Mouse (Mus musculus) neural tube, embryonic 11.5 days (tissue): ENCODE measurements around the gene Crp. TPM values are rescaled to one million over a fixed set of nuclear protein-coding genes. Genes with fewer than 3 reads are reported as not detected.

ENCODE experiments used
- ATAC-seq: fragments of 200-750 bp; cut with Nextera tagmentation; 2 replicates; pipeline ENCODE4 v1.8.0; 2017; ENCODE audit warnings: moderate number of reproducible peaks, mild to moderate bottlenecking, moderate TSS enrichment, moderate library complexity; ENCODE audit not compliant: insufficient read depth, low FRiP score, low TSS enrichment
- DNase-seq: peaks from one replicate; pipeline ENCODE4 v3.0.0-alpha.2; 2015; ENCODE audit warnings: low spot score
- H3K27ac ChIP-seq: fragments of 300-500 bp; sonication (generic); 2 replicates; pipeline ENCODE4 v1.5.1; 2014; ENCODE audit warnings: low read depth, mild to moderate bottlenecking, low read length
- H3K27me3 ChIP-seq: fragments of 300-500 bp; sonication (generic); 2 replicates; pipeline ENCODE4 v1.6.1; 2014; ENCODE audit warnings: mild to moderate bottlenecking, low read length, mixed read lengths; ENCODE audit not compliant: control insufficient read depth, insufficient read depth
- H3K36me3 ChIP-seq: fragments of 300-500 bp; sonication (generic); 2 replicates; pipeline ENCODE4 v1.6.1; 2014; ENCODE audit warnings: mild to moderate bottlenecking, low read length, moderate library complexity, mixed read lengths; ENCODE audit not compliant: control insufficient read depth, insufficient read depth
- H3K4me1 ChIP-seq: fragments of 300-500 bp; sonication (generic); 2 replicates; pipeline ENCODE4 v1.6.1; 2014; ENCODE audit warnings: low read length, mixed read lengths; ENCODE audit not compliant: control insufficient read depth, insufficient read depth
- H3K4me2 ChIP-seq: fragments of 300-500 bp; sonication (generic); 2 replicates; pipeline ENCODE4 v1.6.1; 2014; ENCODE audit warnings: low read depth, mild to moderate bottlenecking, moderate library complexity
- H3K4me3 ChIP-seq: fragments of 300-500 bp; sonication (generic); 2 replicates; pipeline ENCODE4 v1.5.1; 2014; ENCODE audit warnings: low read depth, low read length
- H3K9ac ChIP-seq: fragments of 300-500 bp; sonication (generic); 2 replicates; pipeline ENCODE4 v1.6.1; 2014; ENCODE audit warnings: mild to moderate bottlenecking, low read length
- H3K9me3 ChIP-seq: fragments of 300-500 bp; sonication (generic); 2 replicates; pipeline ENCODE4 v1.6.1; 2016; ENCODE audit warnings: low read length; ENCODE audit not compliant: control insufficient read depth
- WGBS: fragments of 180-500 bp; shearing (Covaris S2); extraction: QIAGEN DNeasy Blood & Tissue Kit; methylation state at CpG from one replicate; pipeline ENCODE4 v1.1.7; 2014; 5-methylcytosine and 5-hydroxymethylcytosine counted together
- polyA plus RNA-seq: library from polyadenylated mRNA; unstranded; fragments of >200 nt; fragmentation: Nextera tagmentation; extraction: Ambion mirVana; gene quantifications from 2 replicates; pipeline ENCODE4 v1.2.1, GENCODE M21; 2014

Crp gene
- polyA plus RNA-seq, 1 experiment from 2014 or later = 4.0 TPM

DNA sequence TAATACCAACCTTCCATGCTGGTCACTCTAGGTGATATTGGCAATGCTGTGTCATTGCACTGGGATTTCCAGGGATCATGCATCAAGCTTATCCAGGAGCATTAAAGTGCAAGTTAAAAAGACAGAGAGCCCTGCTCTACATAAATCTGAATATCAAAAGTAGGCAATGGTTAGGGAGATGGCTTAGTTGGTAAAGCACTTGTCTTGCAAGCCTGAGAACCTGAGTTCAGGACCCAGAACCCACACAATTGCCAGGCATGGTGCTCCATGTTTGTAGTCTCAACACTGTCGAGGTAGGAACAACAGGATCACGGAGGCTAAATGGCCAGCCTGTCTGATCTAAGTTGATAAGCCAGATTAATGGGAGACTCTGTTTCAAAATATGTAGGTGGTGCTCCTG, 3.5 kb downstream of the Crp start:
- Histone ChIP-seq H3K4me1 (no peaks in the 10 kb centered on the region), H3K9me3 (no peaks in the 10 kb centered on the region), H3K27me3 (no peaks in the 10 kb centered on the region), H3K36me3 (no peaks in the 10 kb centered on the region), H3K4me3 (no peak overlapping the region), H3K27ac (no peak overlapping the region), H3K4me2 (no peak overlapping the region), H3K9ac (no peak overlapping the region)
- 97% methylated on average over 2 of the region's 2 CpGs for WGBS
- ATAC-seq (no peak), DNase-seq (no peak)

DNA sequence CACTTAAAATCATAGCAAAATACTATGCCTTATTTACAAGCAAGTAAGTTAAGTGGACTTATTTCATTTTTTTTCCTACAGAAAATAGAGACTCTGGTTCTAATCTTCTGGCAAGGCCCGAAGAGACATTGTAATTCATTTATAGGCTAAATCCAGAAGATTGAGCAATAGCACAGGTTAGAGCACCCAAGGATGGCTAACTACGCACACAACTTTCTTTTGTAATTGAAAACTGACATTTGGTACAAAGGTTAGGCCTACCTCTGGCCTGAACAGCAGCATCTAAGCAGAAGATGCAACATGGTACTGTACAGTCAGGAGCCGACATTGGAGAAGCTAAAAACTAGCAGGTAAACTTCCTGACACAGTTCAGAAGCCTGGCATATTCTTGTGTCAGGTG, 4.0 kb downstream of the Crp start:
- no peak overlapping the region for H3K27ac ChIP-seq
- H3K9me3 ChIP-seq = no peaks in the 10 kb centered on the region
- no peaks in the 10 kb centered on the region for H3K4me1 ChIP-seq
- H3K9ac ChIP-seq = no peak overlapping the region
- H3K4me2 ChIP-seq = no peak overlapping the region
- H3K36me3 ChIP-seq = no peaks in the 10 kb centered on the region
- no peak for DNase-seq
- no peak overlapping the region for H3K4me3 ChIP-seq
- no peaks in the 10 kb centered on the region for H3K27me3 ChIP-seq
- ATAC-seq = no peak
- 92% methylated on average over 3 of the region's 3 CpGs for WGBS

DNA sequence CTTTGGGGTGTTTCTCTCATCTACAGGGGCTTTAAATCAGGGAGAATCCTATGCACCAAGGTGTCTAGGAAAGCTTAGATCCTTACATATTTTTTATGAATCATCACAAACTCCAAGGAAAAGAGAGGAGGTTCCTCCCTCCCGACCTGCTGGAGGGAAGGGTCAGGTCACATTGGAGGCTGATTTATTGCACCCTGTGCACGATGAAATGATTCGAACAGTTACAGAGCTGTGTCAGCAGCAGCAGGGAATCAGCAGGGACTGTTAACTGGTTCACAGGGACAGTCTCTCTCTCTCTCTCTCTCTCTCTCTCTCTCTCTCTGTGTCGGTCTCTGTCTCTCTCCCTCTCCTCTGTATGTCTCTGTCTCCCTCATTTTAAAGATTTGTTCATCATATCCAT, 6.9 kb downstream of the Crp start:
- H3K4me3 ChIP-seq = no peak overlapping the region

DNA sequence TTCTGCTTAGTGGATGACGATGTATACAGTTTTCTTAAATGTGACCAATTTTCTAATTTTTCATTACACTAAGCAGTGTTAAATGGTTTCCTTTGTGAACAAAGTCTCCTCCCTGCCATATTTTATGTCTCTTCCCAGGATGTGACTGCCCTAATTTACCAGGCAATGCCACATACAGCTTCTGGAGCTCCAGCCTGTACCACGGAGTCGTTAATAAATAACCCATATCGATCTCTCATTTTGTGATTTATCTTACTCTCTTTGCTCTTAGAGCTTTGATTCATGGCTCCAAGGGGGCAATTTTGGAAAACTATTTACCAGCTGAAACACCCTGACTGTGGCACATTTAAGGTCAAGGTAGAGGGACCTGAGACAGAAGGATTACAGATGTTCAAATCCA, 8.4 kb downstream of the Crp start:
- no peak for DNase-seq
- H3K4me2 ChIP-seq = no peak overlapping the region
- no peak overlapping the region for H3K9ac ChIP-seq
- H3K4me3 ChIP-seq = no peak overlapping the region
- 66% methylated on average over 4 of the region's 4 CpGs for WGBS
- H3K27ac ChIP-seq = no peak overlapping the region
- H3K4me1 ChIP-seq = no peaks in the 10 kb centered on the region
- H3K9me3 ChIP-seq = no peaks in the 10 kb centered on the region
- H3K36me3 ChIP-seq = no peaks in the 10 kb centered on the region
- ATAC-seq = no peak
- no peaks in the 10 kb centered on the region for H3K27me3 ChIP-seq

More for the DNA sequence above, 6.9 kb downstream of the Crp start:
- Histone ChIP-seq H3K4me1 (no peaks in the 10 kb centered on the region), H3K9ac (no peak overlapping the region), H3K36me3 (no peaks in the 10 kb centered on the region), H3K27me3 (no peaks in the 10 kb centered on the region), H3K9me3 (no peaks in the 10 kb centered on the region), H3K27ac (no peak overlapping the region), H3K4me2 (no peak overlapping the region)
- ATAC-seq = peak; percentile 51; the same call in 1 of the 2 replicates
- WGBS = 22% methylated on average over 4 of the region's 4 CpGs
- DNase-seq = peak; percentile 22

DNA sequence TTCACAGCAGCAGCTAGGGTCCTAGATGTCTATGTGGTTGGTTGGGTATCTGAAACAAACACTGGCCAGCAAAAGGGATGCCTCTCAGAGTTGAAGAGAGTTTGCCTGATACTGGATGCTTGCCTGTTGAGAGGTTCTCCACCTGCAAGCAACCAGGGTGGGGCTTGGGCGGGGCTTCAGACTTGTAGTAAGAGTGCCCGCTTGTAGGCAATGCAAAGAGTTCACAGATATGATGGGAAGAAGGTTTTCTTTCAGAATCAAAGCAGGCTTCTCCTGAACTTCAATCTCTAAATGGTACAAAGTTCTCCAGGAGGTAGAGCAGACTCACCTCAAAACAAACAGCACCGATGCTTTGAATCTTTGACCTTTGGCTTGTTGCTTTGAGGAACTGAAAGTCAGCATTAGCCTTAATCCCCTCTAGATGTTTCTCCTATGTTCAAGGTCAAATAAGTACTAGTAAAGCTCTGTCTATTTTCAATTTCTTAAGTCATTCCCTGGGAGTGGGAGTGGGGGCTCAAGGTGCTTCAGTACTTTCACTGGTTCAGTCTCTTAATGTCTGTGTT, 12.0 kb downstream of the Crp start:
- WGBS = 91% methylated on average over 3 of the region's 3 CpGs

DNA sequence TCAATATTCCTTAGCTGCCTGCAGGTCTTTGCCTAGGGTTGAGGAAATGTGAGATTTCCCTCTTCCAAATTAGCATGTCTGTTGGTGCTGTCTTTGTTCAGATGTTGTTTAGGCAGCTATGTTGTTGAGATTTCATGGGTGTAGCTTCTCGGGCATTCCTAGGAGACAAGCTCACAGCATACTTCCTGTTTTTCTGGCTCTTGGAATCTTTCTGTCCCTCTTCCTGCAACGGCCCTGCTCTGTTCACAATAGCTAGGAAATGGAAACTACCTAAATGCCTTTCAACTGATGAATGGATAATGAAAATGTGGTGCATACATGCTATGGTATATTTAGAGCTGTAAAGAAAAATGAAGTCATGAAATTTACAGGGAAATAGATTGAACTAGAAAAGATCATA, 13.5 kb downstream of the Crp start:
- DNase-seq (no peak), ATAC-seq (no peak)
- H3K36me3 ChIP-seq = no peaks in the 10 kb centered on the region
- no peaks in the 10 kb centered on the region for H3K27me3 ChIP-seq
- no peaks in the 10 kb centered on the region for H3K4me1 ChIP-seq
- H3K4me3 ChIP-seq = no peak overlapping the region
- H3K9ac ChIP-seq = no peak overlapping the region
- H3K9me3 ChIP-seq = no peaks in the 10 kb centered on the region
- no peak overlapping the region for H3K4me2 ChIP-seq
- H3K27ac ChIP-seq = no peak overlapping the region
- 66% methylated on average over 2 of the region's 2 CpGs for WGBS

More for the DNA sequence above, 12.0 kb downstream of the Crp start:
- ATAC-seq (no peak), DNase-seq (no peak)
- no peaks in the 10 kb centered on the region for H3K27me3 ChIP-seq
- no peak overlapping the region for H3K4me2 ChIP-seq
- H3K4me1 ChIP-seq = no peaks in the 10 kb centered on the region
- H3K9ac ChIP-seq = no peak overlapping the region
- H3K4me3 ChIP-seq = no peak overlapping the region
- H3K27ac ChIP-seq = no peak overlapping the region
- no peaks in the 10 kb centered on the region for H3K36me3 ChIP-seq
- no peaks in the 10 kb centered on the region for H3K9me3 ChIP-seq

DNA sequence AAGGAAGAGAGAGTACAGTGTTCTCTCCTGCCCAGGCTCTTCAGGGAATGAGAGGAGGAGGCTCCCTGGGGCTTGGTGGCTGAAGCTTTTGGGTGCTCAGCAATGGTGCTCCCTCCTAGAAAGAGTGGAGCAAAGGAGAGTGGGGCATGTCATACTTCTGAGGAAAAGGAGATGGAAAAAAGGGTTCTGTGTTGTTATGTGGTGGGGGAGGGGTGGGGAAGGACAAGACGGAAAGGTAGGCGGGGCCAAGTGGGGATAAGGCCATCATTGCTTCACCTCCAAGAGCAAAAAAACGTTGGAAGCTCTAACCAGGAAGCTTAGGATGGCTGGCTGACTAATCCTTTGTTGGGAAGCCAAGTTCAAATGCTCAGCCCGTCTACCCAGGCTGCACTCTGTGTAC, 14.1 kb downstream of the Crp start:
- H3K27me3 ChIP-seq = no peaks in the 10 kb centered on the region
- no peaks in the 10 kb centered on the region for H3K4me1 ChIP-seq
- H3K9ac ChIP-seq = no peak overlapping the region
- DNase-seq = no peak
- no peaks in the 10 kb centered on the region for H3K9me3 ChIP-seq
- H3K4me3 ChIP-seq = no peak overlapping the region
- 72% methylated on average over 4 of the region's 4 CpGs for WGBS
- no peak overlapping the region for H3K4me2 ChIP-seq
- ATAC-seq = no peak
- no peak overlapping the region for H3K27ac ChIP-seq
- H3K36me3 ChIP-seq = no peaks in the 10 kb centered on the region

DNA sequence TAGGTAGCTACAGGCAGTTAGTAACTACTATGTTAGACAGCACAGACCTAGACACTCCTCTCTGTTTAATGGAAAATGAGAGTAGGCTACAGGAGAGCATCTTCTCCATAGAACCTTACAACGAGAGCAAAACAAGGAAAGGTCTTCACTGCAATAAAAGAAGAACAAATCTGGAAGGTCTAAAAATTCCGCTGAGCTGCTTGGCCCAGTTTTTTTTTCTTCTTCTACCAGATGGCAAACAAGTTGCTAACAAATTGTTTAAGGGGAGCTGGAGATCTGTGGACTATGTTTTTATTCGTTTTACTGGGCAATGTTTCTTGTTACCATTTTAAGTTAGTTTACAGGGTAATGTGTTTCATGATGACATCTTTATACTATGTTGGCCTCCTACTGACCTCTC, 53.4 kb downstream of the Crp start:
- Histone ChIP-seq H3K36me3 (no peaks in the 10 kb centered on the region), H3K4me2 (no peak overlapping the region), H3K27ac (no peak overlapping the region), H3K4me1 (no peaks in the 10 kb centered on the region), H3K9ac (no peak overlapping the region), H3K4me3 (no peak overlapping the region), H3K27me3 (no peaks in the 10 kb centered on the region), H3K9me3 (no peaks in the 10 kb centered on the region)
- no peak for ATAC-seq
- WGBS = 84% methylated on average over 3 of the region's 3 CpGs
- DNase-seq = no peak

DNA sequence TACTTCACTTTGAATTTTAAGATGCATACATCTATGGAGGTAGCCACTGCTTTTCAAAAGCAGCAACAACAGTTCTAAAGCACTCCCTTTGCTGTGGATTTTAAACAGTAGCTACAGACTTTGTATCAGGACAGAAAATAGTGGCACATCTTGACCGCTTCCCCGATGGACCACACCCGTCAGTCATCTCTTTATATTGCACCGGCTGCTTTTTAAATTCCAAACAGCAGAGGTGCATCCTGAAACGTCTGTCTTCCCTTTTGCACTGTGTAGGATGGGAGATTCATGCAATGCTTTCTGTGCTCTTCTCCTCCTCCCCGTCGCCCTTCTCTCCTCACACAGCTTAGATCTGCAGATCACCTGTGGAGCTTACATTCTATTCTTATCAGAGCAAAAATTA, 57.3 kb downstream of the Crp start:
- Histone ChIP-seq H3K27me3 (no peaks in the 10 kb centered on the region), H3K36me3 (no peaks in the 10 kb centered on the region), H3K4me1 (no peaks in the 10 kb centered on the region), H3K4me2 (no peak overlapping the region), H3K9ac (no peak overlapping the region), H3K9me3 (no peaks in the 10 kb centered on the region), H3K4me3 (no peak overlapping the region), H3K27ac (no peak overlapping the region)
- DNase-seq = no peak
- no peak for ATAC-seq
- 78% methylated on average over 7 of the region's 7 CpGs for WGBS
